ENCODE assay signal across 15 mouse cellular contexts in genomic region chr4:150815144-150815543, GRCm38 (mm10).
"Had no signal": no experiment of that assay in that cellular context is flagged by ENCODE, and none has a peak within 500 bp of the region (broad histone marks: within the 10 kb centered on the region; RNA-seq: fewer than 3 reads in every experiment).

No protein-coding gene starts in this region.

- H3K9ac ChIP-seq: liver, embryonic 15.5 days; lung, embryonic 14.5 days; neural tube, embryonic 15.5 days had no signal

- H3K9me3 ChIP-seq: liver, embryonic 15.5 days; midbrain, embryonic 10.5 days; neural tube, embryonic 15.5 days had no signal

- H3K4me3 ChIP-seq: layer of hippocampus, adult 2 months; liver, embryonic 15.5 days; midbrain, embryonic 10.5 days; myocyte; neural tube, embryonic 15.5 days had no signal

- H3K36me3 ChIP-seq: liver, embryonic 15.5 days; midbrain, embryonic 10.5 days; neural tube, embryonic 15.5 days had no signal

- DNase-seq: kidney, adult 2 months; kidney, postnatal 25 days; left cerebral cortex, postnatal 4 days; lung, embryonic 14.5 days; lung, postnatal 10 days; lung, postnatal 4 days; midbrain, embryonic 14.5 days; spleen, adult 18-20 months; thymus, postnatal 4 days had no signal

- H3K27me3 ChIP-seq: liver, embryonic 15.5 days; neural tube, embryonic 15.5 days had no signal

- H3K4me1 ChIP-seq: liver, embryonic 15.5 days had no signal

- H3K4me2 ChIP-seq: liver, embryonic 11.5 days; liver, embryonic 15.5 days; lung, embryonic 14.5 days; neural tube, embryonic 15.5 days had no signal

- H3K27ac ChIP-seq: layer of hippocampus, adult 2 months; liver, embryonic 15.5 days; midbrain, embryonic 10.5 days; neural tube, embryonic 15.5 days had no signal
